Mouse (Mus musculus): ENCODE measurements around the gene Mark1. TPM values are rescaled to one million over a fixed set of nuclear protein-coding genes. Genes with fewer than 3 reads are reported as not detected.

Gene Mark1
- polyA plus RNA-seq, 1 experiment from 2014 or later = 4.0 TPM

- Histone ChIP-seq H3K27me3 (replicated peaks; ENCODE audit: control insufficient read depth, insufficient read depth, low read length) (peaks cover 30% of the 10 kb centered on the region), H3K27ac (replicated peaks; ENCODE audit: low read depth, low read length) (no peak overlapping the region), H3K36me3 (ENCODE audit: control insufficient read depth, insufficient read depth, low read length) (no peaks in the 10 kb centered on the region), H3K4me1 (ENCODE audit: control insufficient read depth, insufficient read depth, low read length) (0 out of 2 replicates have a peak, but pooled peaks cover 5% of the 10 kb centered on the region), H3K4me3 (ENCODE audit: low read depth, low read length) (no peak overlapping the region), H3K9ac (ENCODE audit: low read depth, low read length) (no peak overlapping the region), H3K4me2 (ENCODE audit: low read depth, low read length) (no peak overlapping the region), H3K9me3 (ENCODE audit: control insufficient read depth, low read length) (no peaks in the 10 kb centered on the region)
- WGBS = 77% methylated on average over 6 of the region's 6 CpGs
- DNase-seq (ENCODE audit: low spot score) = no peak
- no peak for ATAC-seq (ENCODE audit: low read depth)
Observed at GRCm38 (mm10) chr1:184878860-184879259, 120.5 kb downstream of the Mark1 start.

DNA sequence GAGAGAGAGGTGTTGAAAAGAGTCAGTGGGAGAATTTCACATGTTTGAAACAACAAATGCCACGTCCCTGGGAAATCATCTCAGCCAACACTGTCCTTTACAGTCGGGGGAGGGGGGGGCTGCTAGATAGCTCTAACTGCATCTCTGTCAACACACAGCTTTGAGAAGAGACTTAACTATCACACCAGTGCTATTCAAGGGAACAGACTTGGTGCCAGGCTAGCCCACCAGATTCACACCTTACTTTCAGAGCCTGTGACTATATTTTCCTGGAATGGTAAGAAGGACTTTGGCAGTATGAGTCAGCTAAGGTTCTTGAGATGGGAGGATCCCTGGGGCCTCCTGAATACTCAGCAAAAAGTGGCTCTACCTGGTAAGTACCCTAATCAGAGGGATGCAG, 122.1 kb downstream of the Mark1 start:
- Histone ChIP-seq H3K4me1 (ENCODE audit: control insufficient read depth, insufficient read depth, low read length) (0 out of 2 replicates have a peak, but pooled peaks cover 5% of the 10 kb centered on the region), H3K9ac (ENCODE audit: low read depth, low read length) (no peak overlapping the region), H3K27ac (replicated peaks; ENCODE audit: low read depth, low read length) (no peak overlapping the region), H3K36me3 (ENCODE audit: control insufficient read depth, insufficient read depth, low read length) (no peaks in the 10 kb centered on the region), H3K27me3 (replicated peaks; ENCODE audit: control insufficient read depth, insufficient read depth, low read length) (peaks cover 15% of the 10 kb centered on the region), H3K9me3 (ENCODE audit: control insufficient read depth, low read length) (no peaks in the 10 kb centered on the region), H3K4me2 (ENCODE audit: low read depth, low read length) (no peak overlapping the region), H3K4me3 (ENCODE audit: low read depth, low read length) (no peak overlapping the region)
- no peak for DNase-seq (ENCODE audit: low spot score)
- ATAC-seq (ENCODE audit: low read depth) = no peak
- WGBS = 76% methylated on average over 2 of the region's 2 CpGs

- Histone ChIP-seq H3K27ac (replicated peaks; ENCODE audit: low read depth, low read length) (no peak overlapping the region), H3K9me3 (ENCODE audit: control insufficient read depth, low read length) (no peaks in the 10 kb centered on the region), H3K27me3 (replicated peaks; ENCODE audit: control insufficient read depth, insufficient read depth, low read length) (no peaks in the 10 kb centered on the region), H3K4me1 (ENCODE audit: control insufficient read depth, insufficient read depth, low read length) (peaks cover 15% of the 10 kb centered on the region; the same call in 1 of the 2 replicates), H3K4me2 (ENCODE audit: low read depth, low read length) (no peak overlapping the region), H3K9ac (ENCODE audit: low read depth, low read length) (no peak overlapping the region), H3K4me3 (ENCODE audit: low read depth, low read length) (no peak overlapping the region), H3K36me3 (ENCODE audit: control insufficient read depth, insufficient read depth, low read length) (no peaks in the 10 kb centered on the region)
- ATAC-seq (ENCODE audit: low read depth) (no peak), DNase-seq (ENCODE audit: low spot score) (no peak)
- 83% methylated on average over 11 of the region's 11 CpGs for WGBS
Observed at GRCm38 (mm10) chr1:184873910-184874309, 125.5 kb downstream of the Mark1 start.

DNA sequence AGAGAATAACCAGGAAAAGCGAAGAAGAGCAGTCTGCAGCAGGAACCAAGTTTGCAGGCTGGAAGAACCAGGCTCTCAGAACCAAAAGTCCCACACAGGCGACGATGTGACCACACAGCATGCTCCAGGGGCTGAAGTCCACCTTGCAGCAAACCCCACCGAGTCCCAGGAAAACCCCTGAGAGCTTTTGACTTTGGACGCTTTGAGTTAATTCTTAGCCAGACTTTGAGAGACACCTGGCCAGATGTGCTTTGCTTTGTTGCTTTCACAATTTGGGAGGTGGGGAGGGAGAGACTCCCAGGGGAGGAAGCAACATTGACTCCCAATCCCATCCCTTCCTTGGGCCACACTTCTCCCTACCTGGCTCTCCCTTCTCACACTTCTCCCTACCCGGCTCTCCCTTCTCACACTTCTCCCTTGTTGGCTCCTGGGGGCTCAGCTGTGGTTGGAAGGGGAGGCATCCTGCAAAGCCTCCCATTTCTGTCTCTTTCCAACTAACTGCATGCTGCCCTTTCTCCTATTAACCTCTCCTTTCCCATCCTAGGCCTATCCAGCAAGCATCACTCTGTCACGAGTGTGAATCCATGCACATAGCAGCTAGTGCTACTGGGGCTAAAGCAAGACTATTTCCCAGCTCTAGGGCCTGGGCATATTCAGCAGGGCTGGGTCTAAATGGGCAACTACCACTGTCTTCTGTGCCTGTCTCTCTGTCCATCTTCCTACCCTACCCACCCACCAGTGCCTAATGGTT, 127.1 kb downstream of the Mark1 start:
- Histone ChIP-seq H3K27me3 (replicated peaks; ENCODE audit: control insufficient read depth, insufficient read depth, low read length) (no peaks in the 10 kb centered on the region), H3K36me3 (ENCODE audit: control insufficient read depth, insufficient read depth, low read length) (no peaks in the 10 kb centered on the region), H3K4me2 (ENCODE audit: low read depth, low read length) (no peak overlapping the region), H3K9me3 (ENCODE audit: control insufficient read depth, low read length) (no peaks in the 10 kb centered on the region), H3K27ac (replicated peaks; ENCODE audit: low read depth, low read length) (no peak overlapping the region), H3K9ac (ENCODE audit: low read depth, low read length) (no peak overlapping the region), H3K4me3 (ENCODE audit: low read depth, low read length) (no peak overlapping the region), H3K4me1 (ENCODE audit: control insufficient read depth, insufficient read depth, low read length) (peaks cover 14% of the 10 kb centered on the region; the same call in 1 of the 2 replicates)
- DNase-seq (ENCODE audit: low spot score) = no peak
- no peak for ATAC-seq (ENCODE audit: low read depth)
- 76% methylated on average over 7 of the region's 7 CpGs for WGBS

GRCm38 (mm10) chr1:184871506-184871905, 127.9 kb downstream of the Mark1 start:
- no peak overlapping the region for H3K9ac ChIP-seq (ENCODE audit: low read depth, low read length)
- H3K4me3 ChIP-seq (ENCODE audit: low read depth, low read length) = no peak overlapping the region
- H3K9me3 ChIP-seq (ENCODE audit: control insufficient read depth, low read length) = no peaks in the 10 kb centered on the region
- no peak overlapping the region for H3K4me2 ChIP-seq (ENCODE audit: low read depth, low read length)
- peaks cover 14% of the 10 kb centered on the region; the same call in 1 of the 2 replicates for H3K4me1 ChIP-seq (ENCODE audit: control insufficient read depth, insufficient read depth, low read length)
- H3K27ac ChIP-seq (replicated peaks; ENCODE audit: low read depth, low read length) = no peak overlapping the region
- DNase-seq (ENCODE audit: low spot score) (peak; percentile 25), ATAC-seq (ENCODE audit: low read depth) (0 out of 2 replicates have a peak, but pooled peaks have one; percentile 30)
- no peaks in the 10 kb centered on the region for H3K36me3 ChIP-seq (ENCODE audit: control insufficient read depth, insufficient read depth, low read length)
- WGBS = 80% methylated on average over 1 of the region's 1 CpGs
- no peaks in the 10 kb centered on the region for H3K27me3 ChIP-seq (replicated peaks; ENCODE audit: control insufficient read depth, insufficient read depth, low read length)

GRCm38 (mm10) chr1:184870646-184871385, 128.6 kb downstream of the Mark1 start:
- no peaks in the 10 kb centered on the region for H3K9me3 ChIP-seq (ENCODE audit: control insufficient read depth, low read length)
- H3K4me3 ChIP-seq (ENCODE audit: low read depth, low read length) = no peak overlapping the region
- H3K27ac ChIP-seq (replicated peaks; ENCODE audit: low read depth, low read length) = no peak overlapping the region
- H3K27me3 ChIP-seq (replicated peaks; ENCODE audit: control insufficient read depth, insufficient read depth, low read length) = no peaks in the 10 kb centered on the region
- no peak for ATAC-seq (ENCODE audit: low read depth)
- DNase-seq (ENCODE audit: low spot score) = no peak
- WGBS = 75% methylated on average over 11 of the region's 11 CpGs
- no peak overlapping the region for H3K4me2 ChIP-seq (ENCODE audit: low read depth, low read length)
- no peak overlapping the region for H3K9ac ChIP-seq (ENCODE audit: low read depth, low read length)
- peaks cover 14% of the 10 kb centered on the region; the same call in 1 of the 2 replicates for H3K4me1 ChIP-seq (ENCODE audit: control insufficient read depth, insufficient read depth, low read length)
- H3K36me3 ChIP-seq (ENCODE audit: control insufficient read depth, insufficient read depth, low read length) = no peaks in the 10 kb centered on the region

DNA sequence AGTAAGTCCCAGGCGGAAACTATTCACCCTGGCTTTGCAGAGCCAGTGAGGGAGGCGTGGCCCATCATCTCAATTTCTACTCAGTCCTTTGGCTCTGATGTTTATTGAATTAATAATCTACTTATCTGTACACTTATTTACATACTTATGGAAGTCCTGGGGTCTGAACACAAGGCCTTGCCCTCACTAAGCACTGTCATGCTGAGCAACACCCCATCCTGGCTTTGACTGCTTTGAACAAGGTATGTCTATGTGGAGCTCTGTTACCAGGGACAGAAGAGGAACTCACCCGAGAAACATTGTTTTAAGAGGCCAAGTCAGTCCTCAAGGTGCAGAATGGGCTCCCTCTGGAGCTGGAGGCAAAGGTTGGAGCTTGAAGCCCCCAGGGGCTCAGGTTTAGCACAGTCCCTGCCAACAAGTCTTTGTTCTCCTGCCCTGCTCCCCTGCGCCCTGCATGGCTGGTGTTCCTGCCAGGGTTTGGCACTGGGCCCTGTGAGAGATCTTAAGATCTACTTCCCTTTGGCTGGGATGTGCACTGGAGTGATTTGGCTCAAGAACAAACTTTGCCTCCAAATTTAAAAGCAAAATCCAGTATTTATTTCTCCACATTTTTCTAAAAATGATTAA, 129.3 kb downstream of the Mark1 start:
- Histone ChIP-seq H3K4me3 (ENCODE audit: low read depth, low read length) (no peak overlapping the region), H3K9ac (ENCODE audit: low read depth, low read length) (no peak overlapping the region), H3K36me3 (ENCODE audit: control insufficient read depth, insufficient read depth, low read length) (no peaks in the 10 kb centered on the region), H3K9me3 (ENCODE audit: control insufficient read depth, low read length) (no peaks in the 10 kb centered on the region), H3K4me2 (ENCODE audit: low read depth, low read length) (no peak overlapping the region), H3K4me1 (ENCODE audit: control insufficient read depth, insufficient read depth, low read length) (peaks cover 14% of the 10 kb centered on the region; the same call in 1 of the 2 replicates), H3K27me3 (replicated peaks; ENCODE audit: control insufficient read depth, insufficient read depth, low read length) (no peaks in the 10 kb centered on the region), H3K27ac (replicated peaks; ENCODE audit: low read depth, low read length) (no peak overlapping the region)
- 59% methylated on average over 4 of the region's 4 CpGs for WGBS
- DNase-seq (ENCODE audit: low spot score) (peak; percentile 66), ATAC-seq (ENCODE audit: low read depth) (peak; percentile 53; the same call in 1 of the 2 replicates)

DNA sequence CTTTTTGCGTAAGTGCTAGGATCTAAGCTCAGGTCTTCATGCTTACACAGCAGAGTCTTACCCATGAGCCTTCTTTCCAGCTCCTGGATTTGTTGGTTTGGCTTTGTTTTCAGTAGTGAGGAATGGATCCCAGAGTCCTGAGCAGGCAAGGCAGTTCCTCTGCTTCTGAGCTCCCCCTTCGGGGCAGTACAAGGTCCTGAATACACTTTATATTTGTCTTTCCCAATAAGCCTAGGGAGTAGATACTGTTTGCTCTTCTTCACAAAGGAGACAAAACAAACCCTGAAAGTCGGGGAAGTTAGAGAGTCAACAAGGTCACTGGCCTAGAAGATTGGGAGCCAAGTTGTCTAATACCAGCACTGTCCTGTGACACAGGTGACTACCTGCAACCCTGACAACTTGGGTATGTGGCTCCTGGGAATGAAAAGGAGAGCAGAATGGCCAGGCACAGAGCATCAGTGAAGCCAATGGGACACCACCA, 131.7 kb downstream of the Mark1 start:
- 75% methylated on average over 3 of the region's 3 CpGs for WGBS
- no peak for ATAC-seq (ENCODE audit: low read depth)

More for the DNA sequence above, 131.7 kb downstream of the Mark1 start:
- Histone ChIP-seq H3K9me3 (ENCODE audit: control insufficient read depth, low read length) (no peaks in the 10 kb centered on the region), H3K27me3 (replicated peaks; ENCODE audit: control insufficient read depth, insufficient read depth, low read length) (no peaks in the 10 kb centered on the region), H3K27ac (replicated peaks; ENCODE audit: low read depth, low read length) (no peak overlapping the region), H3K4me2 (ENCODE audit: low read depth, low read length) (no peak overlapping the region), H3K4me3 (ENCODE audit: low read depth, low read length) (no peak overlapping the region), H3K36me3 (ENCODE audit: control insufficient read depth, insufficient read depth, low read length) (no peaks in the 10 kb centered on the region), H3K4me1 (ENCODE audit: control insufficient read depth, insufficient read depth, low read length) (peaks cover 14% of the 10 kb centered on the region; the same call in 1 of the 2 replicates), H3K9ac (ENCODE audit: low read depth, low read length) (no peak overlapping the region)
- DNase-seq (ENCODE audit: low spot score) = no peak

Measured in embryonic facial prominence, embryonic 14.5 days (tissue).